Mouse (Mus musculus): ENCODE measurements around the gene Vmn1r159. TPM values are rescaled to one million over a fixed set of nuclear protein-coding genes. Genes with fewer than 3 reads are reported as not detected.
"Not testable (repeated sequence)": the region's sequence is repeated elsewhere in the genome, so short reads cannot be mapped to it uniquely, and the experiment has no call there.

Vmn1r159 gene
- not detected in 2 replicates for polyA plus RNA-seq (2014; fragmentation: Nextera tagmentation; extraction: Ambion mirVana)

- not testable (repeated sequence) for H3K4me3 ChIP-seq (ENCODE audit: low read depth, low read length); H3K9ac ChIP-seq; H3K9me3 ChIP-seq (ENCODE audit: low read depth, low read length); H3K27me3 ChIP-seq (ENCODE audit: insufficient read depth, low read length); H3K36me3 ChIP-seq (ENCODE audit: insufficient read depth); ATAC-seq (ENCODE audit: insufficient read depth); H3K27ac ChIP-seq (ENCODE audit: low read depth); H3K4me1 ChIP-seq (ENCODE audit: insufficient read depth); H3K4me2 ChIP-seq; DNase-seq
- 58% methylated on average over 2 of the region's 3 CpGs for WGBS
Observed at GRCm38 (mm10) chr7:22843505-22843904, at the start of gene Vmn1r159. Gene Vmn1r159, minus strand, starts transcription at chr7:22843605.

- 44% methylated on average over 1 of the region's 3 CpGs for WGBS
- H3K9ac ChIP-seq; H3K4me2 ChIP-seq; H3K4me3 ChIP-seq (ENCODE audit: low read depth, low read length); H3K36me3 ChIP-seq (ENCODE audit: insufficient read depth); H3K27ac ChIP-seq (ENCODE audit: low read depth); H3K4me1 ChIP-seq (ENCODE audit: insufficient read depth); DNase-seq; H3K27me3 ChIP-seq (ENCODE audit: insufficient read depth, low read length); H3K9me3 ChIP-seq (ENCODE audit: low read depth, low read length); ATAC-seq (ENCODE audit: insufficient read depth): not testable (repeated sequence)
Observed at GRCm38 (mm10) chr7:22870924-22871323, 27.5 kb upstream of the Vmn1r159 start, which contains the start of gene Vmn1r160. Gene Vmn1r160, plus strand, starts transcription at chr7:22871224.

Other genes with a start within 250 kb of the Vmn1r159 start
- gene Vmn1r155, start 185.6 kb downstream of the Vmn1r159 start, polyA plus RNA-seq (2014; fragmentation: Nextera tagmentation; extraction: Ambion mirVana): not detected in 2 replicates
- not detected in 2 replicates for gene Gm8693, start 151.3 kb downstream of the Vmn1r159 start, polyA plus RNA-seq (2014; fragmentation: Nextera tagmentation; extraction: Ambion mirVana)
- gene Gm4567, start 123.9 kb downstream of the Vmn1r159 start, polyA plus RNA-seq (2014; fragmentation: Nextera tagmentation; extraction: Ambion mirVana): not detected in 2 replicates
- gene Vmn1r157, start 81.9 kb downstream of the Vmn1r159 start, polyA plus RNA-seq (2014; fragmentation: Nextera tagmentation; extraction: Ambion mirVana): not detected in 2 replicates
- not detected in 2 replicates for gene Vmn1r158, start 52.8 kb downstream of the Vmn1r159 start, polyA plus RNA-seq (2014; fragmentation: Nextera tagmentation; extraction: Ambion mirVana)
- gene Vmn1r160, start 27.6 kb upstream of the Vmn1r159 start, polyA plus RNA-seq (2014; fragmentation: Nextera tagmentation; extraction: Ambion mirVana): not detected in 2 replicates
- not detected in 2 replicates for gene Gm4214, start 141.1 kb upstream of the Vmn1r159 start, polyA plus RNA-seq (2014; fragmentation: Nextera tagmentation; extraction: Ambion mirVana)
- gene Gm4216, start 176.3 kb upstream of the Vmn1r159 start, polyA plus RNA-seq (2014; fragmentation: Nextera tagmentation; extraction: Ambion mirVana): not detected in 2 replicates
- gene Vmn1r163, start 211.9 kb upstream of the Vmn1r159 start, polyA plus RNA-seq (2014; fragmentation: Nextera tagmentation; extraction: Ambion mirVana): not detected in 2 replicates
- gene Gm8720, start 223.9 kb upstream of the Vmn1r159 start, polyA plus RNA-seq (2014; fragmentation: Nextera tagmentation; extraction: Ambion mirVana): not detected in 2 replicates

Measured in lung, embryonic 14.5 days (tissue).